Mouse (Mus musculus) thymus, adult 2 months (tissue): ENCODE data around the gene Pdlim4.

Source experiments
- CTCF ChIP-seq: fragments of 200-500 bp; IDR thresholded peaks from 2 replicates; pipeline ENCODE4 v1.5.1; 2012; ENCODE audit warnings: mild to moderate bottlenecking, control low read depth, low read length, moderate library complexity, borderline replicate concordance; ENCODE audit not compliant: control insufficient read depth, poor library complexity, insufficient read depth; ENCODE audit errors: extremely low read depth
- POLR2A ChIP-seq: fragments of 200-500 bp; IDR thresholded peaks from 2 replicates; pipeline ENCODE4 v1.6.1; 2012; ENCODE audit warnings: mild to moderate bottlenecking, low read length, control low read depth, moderate library complexity; ENCODE audit not compliant: control insufficient read depth, poor library complexity, insufficient read depth; ENCODE audit errors: extremely low read depth

- no peak for TF ChIP-seq POLR2A
- TF ChIP-seq CTCF: no peak
Measured at GRCm38 (mm10) chr11:54051161-54051560, 17.7 kb downstream of the Pdlim4 start.
